Mouse (Mus musculus) kidney, adult 2 months (tissue): Measurements from ENCODE around the gene Foxf1.

Experiments
- CTCF ChIP-seq: fragments of 200-500 bp; conservative IDR thresholded peaks from 2 replicates; pipeline ENCODE4 v1.5.1; 2011; ENCODE audit warnings: low read depth, mild to moderate bottlenecking, control low read depth, low read length, moderate library complexity, mixed read lengths; ENCODE audit not compliant: insufficient read depth, insufficient read length
- POLR2A ChIP-seq: fragments of 200-500 bp; IDR thresholded peaks from one replicate; pipeline ENCODE4 v1.6.1; 2011; ENCODE audit warnings: low read depth, low read length, control low read depth

- TF ChIP-seq POLR2A: no peak
- TF ChIP-seq CTCF: no peak
Observed at GRCm38 (mm10) chr8:121129265-121129940, 45.2 kb downstream of the Foxf1 start.
